Mouse (Mus musculus) kidney, postnatal 14 days (tissue): ENCODE measurements around the gene Ing1.

ENCODE experiments used
- DNase-seq: peaks from one replicate; pipeline ENCODE4 v3.0.0; 2022; ENCODE audit warnings: mixed read lengths

The Ing1 gene

DNA sequence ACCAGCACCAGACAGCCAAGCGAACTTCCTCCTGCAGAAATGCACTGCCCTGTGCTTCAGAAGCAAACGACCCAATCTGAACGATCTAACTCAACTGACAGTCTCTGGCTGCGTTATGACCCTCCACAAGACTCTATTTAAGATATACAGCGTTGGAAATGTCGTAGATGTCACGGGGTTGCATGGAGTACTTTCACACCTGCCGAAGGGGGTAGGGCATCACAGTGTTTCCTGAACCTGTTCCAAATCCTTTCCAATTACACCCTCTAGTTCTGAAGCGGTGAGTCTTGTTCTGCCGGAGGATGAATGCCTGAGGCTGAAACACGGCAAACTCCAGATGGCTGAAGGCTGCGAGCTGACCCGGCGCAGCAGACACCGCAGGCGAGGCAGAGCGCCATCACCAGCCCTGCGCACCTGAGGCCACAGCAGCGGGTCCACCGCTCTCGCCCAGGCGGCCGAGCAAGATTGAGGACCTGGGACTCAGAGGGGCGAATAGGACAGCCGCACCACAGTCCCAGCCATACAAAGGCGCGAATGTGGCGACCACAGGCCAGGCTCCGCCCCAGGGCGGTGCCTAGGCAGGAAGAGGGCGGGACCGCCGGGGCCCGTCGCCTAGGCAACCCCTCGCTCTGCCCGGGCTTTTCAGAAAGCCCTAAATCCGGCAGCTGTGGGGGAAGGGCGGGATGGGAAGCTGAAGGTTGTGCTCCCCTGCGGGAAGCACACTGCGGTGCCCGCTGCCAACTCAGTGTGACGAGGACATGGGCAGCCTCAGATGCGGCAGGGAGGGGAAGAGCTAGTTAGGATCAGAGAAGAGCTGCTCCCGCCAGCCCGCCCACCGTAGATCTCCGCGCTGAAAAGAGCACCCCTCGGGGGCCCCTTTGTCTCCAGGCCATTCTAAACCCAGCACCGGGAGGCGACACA is at the start of gene Ing1:
TSS of gene Ing1 (plus strand) at position 773 of the 921 bp plus-strand sequence.
- DNase-seq = peak; percentile 98

- DNase-seq = no peak
Measured at GRCm38 (mm10) chr8:11506074-11506473, 49.3 kb upstream of the Ing1 start.

- DNase-seq = peak; percentile 64
Measured at GRCm38 (mm10) chr8:11506802-11507201, 48.6 kb upstream of the Ing1 start.

DNA sequence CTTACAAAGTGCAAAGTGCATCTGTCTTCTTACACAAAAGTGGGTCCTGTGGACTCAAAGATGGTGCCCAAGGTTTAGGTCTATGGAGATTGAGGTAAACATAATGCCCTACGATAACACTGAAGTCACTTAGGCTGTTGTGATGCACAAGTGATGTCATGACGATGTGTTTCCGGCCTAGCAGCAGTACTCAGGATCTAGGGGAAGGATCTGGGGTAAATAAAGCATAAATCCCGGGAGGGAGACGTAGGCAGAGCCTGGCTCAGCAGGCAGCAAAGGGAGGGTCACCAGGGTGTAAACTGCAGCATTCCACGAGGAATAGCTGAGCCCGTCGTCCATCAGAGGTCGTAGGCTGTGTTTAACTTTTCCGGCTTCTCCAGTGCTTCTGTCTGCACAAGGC is 46.5 kb upstream of the Ing1 start:
- DNase-seq = no peak

DNA sequence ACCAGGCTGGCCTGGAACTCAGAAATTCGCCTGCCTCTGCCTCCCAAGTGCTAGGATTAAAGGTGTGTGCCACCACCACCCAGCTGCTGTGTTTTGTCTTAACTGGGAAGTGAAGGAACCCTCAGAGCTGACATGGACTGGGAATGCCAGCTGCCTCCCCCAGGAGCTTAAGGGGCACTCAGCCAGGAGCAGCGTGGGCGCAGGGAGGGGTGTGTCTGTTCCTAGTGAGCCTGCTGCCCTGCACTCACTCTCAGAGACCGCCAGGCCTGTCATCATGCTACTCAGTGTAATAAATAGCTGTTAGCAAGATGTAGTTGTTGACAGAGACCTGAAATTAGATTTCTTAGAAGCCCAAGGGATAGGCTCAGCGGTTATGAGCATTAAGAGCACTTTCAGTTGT is 44.4 kb upstream of the Ing1 start:
- no peak for DNase-seq

GRCm38 (mm10) chr8:11512711-11513110 is 42.7 kb upstream of the Ing1 start:
- no peak for DNase-seq

GRCm38 (mm10) chr8:11513247-11513646 is 42.1 kb upstream of the Ing1 start:
- no peak for DNase-seq

DNA sequence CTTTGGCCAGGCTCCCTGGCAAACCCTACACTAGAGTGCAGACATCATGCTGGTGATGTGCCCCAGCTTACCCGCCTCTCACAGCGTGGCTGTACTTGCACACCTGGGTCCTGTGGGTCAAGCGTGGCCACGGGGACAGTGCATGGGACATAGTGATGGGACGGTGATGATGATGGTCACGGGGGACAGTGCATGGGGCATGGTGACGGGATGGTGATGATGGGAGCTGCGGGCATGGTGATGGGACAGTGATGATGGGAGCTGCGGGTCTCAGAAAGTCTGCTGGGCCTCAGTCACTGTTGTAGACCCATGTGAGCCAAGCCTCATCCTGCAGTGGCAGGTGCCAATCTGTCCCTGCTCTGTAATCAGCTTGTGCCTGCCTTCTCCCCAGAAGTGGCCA is 39.1 kb upstream of the Ing1 start:
- DNase-seq = no peak

DNA sequence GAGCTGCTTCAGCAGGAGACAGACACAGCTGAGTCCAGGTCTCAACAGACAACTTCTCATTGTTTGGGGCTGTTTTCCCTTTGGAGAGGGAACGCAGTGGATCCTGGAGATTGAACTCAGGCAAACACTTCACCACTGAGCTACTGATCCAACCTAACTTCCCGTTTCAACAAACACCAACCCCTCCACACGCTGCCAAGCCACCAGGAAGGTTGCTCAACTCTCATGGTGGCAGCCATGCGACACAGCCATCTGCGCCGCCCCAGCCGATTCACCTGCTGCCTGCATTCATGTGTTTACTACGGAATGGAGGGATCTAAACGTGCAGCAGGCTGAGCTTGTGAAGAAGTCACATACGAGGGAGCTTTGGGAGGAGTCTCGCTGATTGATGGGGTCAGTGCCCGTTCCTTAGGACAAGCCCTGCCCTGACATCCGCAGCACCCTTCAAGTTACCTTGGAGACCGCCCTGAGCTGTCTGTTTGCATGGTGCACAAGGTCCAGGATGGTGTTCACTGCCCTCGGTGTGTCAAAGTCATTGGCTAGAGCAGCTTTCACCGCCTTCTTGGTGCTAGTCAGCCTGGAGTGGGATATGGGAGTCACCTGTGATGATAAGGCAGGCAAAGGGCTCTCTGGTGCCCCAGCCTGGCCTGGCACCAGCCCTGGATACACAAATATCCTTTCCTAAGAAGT is 37.9 kb upstream of the Ing1 start:
- DNase-seq = no peak

DNA sequence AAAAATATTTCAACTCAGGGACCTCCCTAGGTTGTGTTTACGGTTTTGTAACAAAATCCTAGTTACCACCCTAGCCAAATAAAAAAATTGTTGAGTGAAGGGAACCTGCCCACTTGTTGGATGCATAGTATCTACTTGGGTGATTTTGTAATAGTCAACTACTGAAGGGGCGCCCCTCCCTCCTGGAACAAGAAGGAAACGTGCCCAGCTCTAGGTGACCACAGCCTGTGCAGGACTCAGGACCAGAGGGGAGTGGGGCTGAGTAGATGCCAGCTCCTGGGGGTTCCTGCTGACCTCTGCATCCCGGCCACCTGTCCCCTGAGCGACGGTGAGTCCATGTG is 37.3 kb upstream of the Ing1 start:
- no peak for DNase-seq

DNA sequence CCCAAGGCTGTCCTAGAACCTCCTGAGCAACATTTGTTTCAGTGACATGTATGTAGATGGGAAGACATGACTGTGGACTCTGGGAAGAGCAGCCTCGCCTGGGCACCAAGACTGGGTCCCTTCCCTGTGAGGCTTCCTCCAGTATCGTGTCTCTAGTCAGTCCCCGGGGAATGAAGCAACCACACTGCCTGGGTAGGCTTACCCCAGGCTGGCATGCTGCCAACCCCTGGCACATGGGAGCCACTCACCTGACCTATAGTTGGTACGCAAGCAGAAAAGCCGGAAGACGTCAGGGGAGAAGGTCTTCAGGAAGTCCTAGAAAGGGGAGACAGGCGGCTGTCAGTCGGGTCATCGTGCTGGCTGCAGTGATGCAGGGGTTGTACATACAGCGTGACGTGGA is 36.7 kb upstream of the Ing1 start:
- DNase-seq = no peak

GRCm38 (mm10) chr8:11523331-11523730 is 32.0 kb upstream of the Ing1 start:
- DNase-seq = no peak

- DNase-seq = no peak
Measured at GRCm38 (mm10) chr8:11530155-11530770, 25.1 kb upstream of the Ing1 start.

- no peak for DNase-seq
Measured at GRCm38 (mm10) chr8:11530849-11531248, 24.5 kb upstream of the Ing1 start.

DNA sequence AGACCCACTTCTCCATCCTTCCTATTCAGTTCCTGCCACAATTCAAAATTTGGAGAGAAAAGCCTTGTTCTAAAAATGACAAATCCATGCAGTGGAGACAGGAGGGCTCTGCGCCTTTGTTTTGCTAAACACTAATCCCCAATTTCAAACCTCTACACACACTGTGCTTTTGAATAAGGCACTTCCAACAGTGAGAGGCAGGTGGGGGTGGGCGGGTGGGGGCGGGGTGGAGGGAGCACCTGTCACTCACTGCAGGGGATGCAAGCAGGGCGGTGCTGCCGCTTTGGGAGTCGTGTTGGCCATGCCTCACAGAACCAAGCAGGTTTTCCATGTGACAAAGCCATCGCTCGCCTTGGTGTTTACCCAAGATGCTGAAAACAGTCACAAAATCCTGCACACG is 20.9 kb upstream of the Ing1 start:
- no peak for DNase-seq

- DNase-seq = no peak
Measured at GRCm38 (mm10) chr8:11539049-11539448, 16.3 kb upstream of the Ing1 start.

DNA sequence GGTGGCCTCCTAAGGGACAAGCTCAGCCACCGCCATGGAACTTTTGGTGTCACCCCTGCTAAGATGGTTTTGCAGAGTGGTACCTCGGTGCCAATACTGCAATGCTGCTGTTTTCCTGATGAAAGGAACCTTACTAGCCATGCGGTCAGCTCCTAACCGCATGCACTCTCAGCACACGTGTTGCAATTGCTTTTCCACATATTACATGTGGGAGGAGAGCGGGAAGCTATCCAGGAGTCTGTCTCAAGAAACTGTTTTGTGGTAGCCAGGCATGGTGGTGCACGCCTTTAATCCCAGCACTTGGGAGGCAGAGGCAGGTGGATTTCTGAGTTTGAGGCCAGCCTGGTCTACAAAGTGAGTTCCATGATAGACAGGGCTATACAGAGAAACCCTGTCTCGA is 15.2 kb upstream of the Ing1 start:
- DNase-seq = no peak

DNA sequence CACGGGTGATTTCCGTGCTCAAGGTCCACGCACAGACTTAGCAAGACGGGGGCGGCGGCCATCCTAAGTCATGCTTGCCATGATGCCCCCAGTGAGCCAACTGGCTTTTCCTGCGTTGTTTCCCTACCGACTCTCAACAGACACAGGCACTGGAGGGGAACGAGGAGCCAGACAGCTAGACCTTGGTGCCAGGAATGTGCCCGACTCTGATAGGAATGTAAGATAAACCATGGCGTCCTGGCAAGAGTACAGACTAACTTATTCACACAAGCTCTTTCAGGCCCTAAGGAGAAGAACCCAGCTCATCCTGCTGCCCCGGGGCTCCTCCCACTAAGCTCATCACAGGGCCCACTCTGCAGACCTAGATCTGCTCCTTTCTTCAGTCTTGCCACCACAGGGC is 13.3 kb upstream of the Ing1 start:
- peak; percentile 29 for DNase-seq

- no peak for DNase-seq
Measured at GRCm38 (mm10) chr8:11542866-11543265, 12.5 kb upstream of the Ing1 start.

- peak; percentile 55 for DNase-seq
Measured at GRCm38 (mm10) chr8:11544386-11544785, 11.0 kb upstream of the Ing1 start.

GRCm38 (mm10) chr8:11547063-11547462 is 8.3 kb upstream of the Ing1 start:
- no peak for DNase-seq

- peak; percentile 33 for DNase-seq
Measured at GRCm38 (mm10) chr8:11549706-11550105, 5.7 kb upstream of the Ing1 start.

DNA sequence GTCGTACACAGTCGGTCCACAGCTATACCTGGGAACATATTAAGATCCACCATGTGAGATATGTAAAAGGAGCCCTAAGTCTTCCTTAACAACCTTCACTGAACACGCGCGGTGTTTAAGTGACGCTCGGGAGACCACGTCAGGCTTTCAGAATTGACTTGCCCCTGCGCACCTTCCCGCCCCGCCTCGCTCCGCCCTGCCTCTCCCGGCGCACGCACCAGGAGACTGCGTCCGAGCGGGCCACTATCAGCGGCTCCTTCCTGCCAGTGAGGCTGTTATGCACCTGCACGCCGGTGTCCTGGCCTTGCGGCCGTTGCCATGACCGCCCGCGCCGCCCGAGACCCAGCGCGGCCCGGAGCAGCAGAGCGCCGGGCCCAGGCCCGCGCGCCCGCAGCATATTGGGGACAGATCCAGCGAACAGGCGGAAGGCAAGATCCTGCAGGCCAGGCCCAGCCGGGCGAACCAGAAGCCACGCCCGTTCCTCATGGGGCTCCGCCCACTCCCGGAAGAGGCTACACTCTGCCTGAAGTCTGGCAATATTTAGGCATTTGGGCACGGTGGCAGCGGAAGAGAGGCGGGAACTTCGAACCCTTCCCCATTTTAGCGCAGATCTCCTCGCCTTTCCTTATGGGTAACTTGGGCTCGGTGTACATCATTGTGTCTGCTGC is 5.0 kb upstream of the Ing1 start, which contains the start of gene Cars2:
TSS of gene Cars2 (minus strand) at position 503 of the 668 bp plus-strand sequence.
- DNase-seq = peak; percentile 96
